ENCODE assay signal across 20 mouse cellular contexts in the genomic region with DNA sequence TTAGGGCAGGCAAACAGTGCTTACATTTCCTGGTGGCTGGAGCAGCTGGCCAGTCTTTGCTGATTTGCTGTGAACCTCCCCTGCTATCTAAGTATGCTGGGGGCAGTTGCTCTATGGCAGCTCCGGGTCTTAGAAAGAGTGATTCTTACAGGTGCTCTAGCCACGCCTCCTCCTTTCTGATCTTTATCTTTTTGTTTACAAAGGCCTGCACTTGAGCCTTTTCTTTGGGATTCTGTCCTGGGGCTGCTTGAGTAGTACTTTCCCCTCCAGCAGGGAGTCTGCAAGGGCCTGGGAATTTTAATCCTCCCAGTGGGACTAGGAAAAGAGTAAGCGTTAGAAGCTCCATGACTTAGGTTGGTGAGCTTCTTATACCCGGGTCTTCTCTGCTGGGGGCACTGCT. TPM values are rescaled to one million over a fixed set of nuclear protein-coding genes. Genes with fewer than 3 reads are reported as not detected.
"Had no signal": no experiment of that assay in that cellular context is flagged by ENCODE, and none has a peak within 500 bp of the region (broad histone marks: within the 10 kb centered on the region; RNA-seq: fewer than 3 reads in every experiment).

No protein-coding gene starts in this region.

- H3K4me2 ChIP-seq: limb, embryonic 13.5 days; liver, embryonic 15.5 days; neural tube, embryonic 15.5 days had no signal

- H3K27ac ChIP-seq: limb, embryonic 13.5 days; liver, embryonic 15.5 days; midbrain, embryonic 10.5 days; neural tube, embryonic 15.5 days had no signal

- DNase-seq: kidney, adult 18-20 months; kidney, postnatal 25 days; layer of hippocampus, postnatal 36 days; lung, adult 2 months; lung, postnatal 14 days; midbrain, embryonic 14.5 days; right cerebral cortex, adult 18-20 months; right cerebral cortex, postnatal 25 days; thymus, adult 2 months; thymus, postnatal 25 days had no signal

- H3K4me1 ChIP-seq: liver, embryonic 15.5 days; neural tube, embryonic 15.5 days had no signal

- H3K27me3 ChIP-seq: limb, embryonic 13.5 days; liver, embryonic 15.5 days; neural tube, embryonic 15.5 days had no signal

- H3K36me3 ChIP-seq: limb, embryonic 13.5 days; liver, embryonic 15.5 days; midbrain, embryonic 10.5 days; neural tube, embryonic 15.5 days had no signal

- H3K4me3 ChIP-seq: limb, embryonic 13.5 days; liver, embryonic 15.5 days; midbrain, embryonic 10.5 days; myocyte; neural tube, embryonic 15.5 days had no signal

- H3K9me3 ChIP-seq: limb, embryonic 13.5 days; liver, embryonic 15.5 days; midbrain, embryonic 10.5 days; neural tube, embryonic 15.5 days had no signal

- H3K9ac ChIP-seq: limb, embryonic 13.5 days; liver, embryonic 15.5 days; neural tube, embryonic 15.5 days had no signal

RNA-seq across cellular contexts. Expression of a gene that starts 30.4 kb away (rescaled TPM):
- polyA plus RNA-seq: kidney, embryonic 16.5 days; limb, embryonic 13.5 days; liver, adult 2 months; liver, embryonic 15.5 days; lung, adult 2 months; midbrain, embryonic 10.5 days; midbrain, embryonic 14.5 days; myocyte; neural tube, embryonic 11.5 days; neural tube, embryonic 15.5 days; small intestine, adult 2 months; thymus, adult 2 months; urinary bladder, adult 2 months had no signal
